Mouse (Mus musculus) adrenal gland (tissue): Measurements from ENCODE around the gene Hlx.

Experiments used
- intact Hi-C: fragments of 180-260 bp; cut with DNase I; formaldehyde crosslinking; loops from one replicate; pipeline ENCODE4 v1.15.1; 2025

Hlx gene

DNA sequence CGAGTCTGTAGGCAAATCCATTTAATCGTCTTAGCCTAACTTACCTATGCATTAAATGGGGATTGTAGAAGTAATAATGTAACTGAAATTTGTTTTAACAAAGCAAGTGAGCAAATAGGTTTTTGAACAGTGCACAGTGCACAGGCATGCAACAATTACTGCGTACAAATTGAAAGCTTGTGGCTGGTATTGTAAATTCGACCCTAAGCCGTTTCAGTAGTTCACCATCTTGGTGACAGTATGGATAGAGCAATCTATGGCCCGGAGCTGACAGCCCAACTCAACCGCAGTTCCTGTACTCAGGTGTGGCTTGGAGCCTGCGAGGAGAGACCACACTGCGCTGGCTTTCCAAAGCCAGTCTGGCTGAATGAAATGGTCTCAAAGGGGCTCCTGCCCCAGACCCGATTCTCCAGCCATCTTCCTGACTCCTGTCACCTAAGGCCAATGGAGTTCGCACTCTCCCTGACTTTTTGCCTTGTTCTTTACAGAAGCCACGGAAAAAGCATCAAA, 14.7 kb downstream of the Hlx start:
- intact Hi-C loops = no loop called here

DNA sequence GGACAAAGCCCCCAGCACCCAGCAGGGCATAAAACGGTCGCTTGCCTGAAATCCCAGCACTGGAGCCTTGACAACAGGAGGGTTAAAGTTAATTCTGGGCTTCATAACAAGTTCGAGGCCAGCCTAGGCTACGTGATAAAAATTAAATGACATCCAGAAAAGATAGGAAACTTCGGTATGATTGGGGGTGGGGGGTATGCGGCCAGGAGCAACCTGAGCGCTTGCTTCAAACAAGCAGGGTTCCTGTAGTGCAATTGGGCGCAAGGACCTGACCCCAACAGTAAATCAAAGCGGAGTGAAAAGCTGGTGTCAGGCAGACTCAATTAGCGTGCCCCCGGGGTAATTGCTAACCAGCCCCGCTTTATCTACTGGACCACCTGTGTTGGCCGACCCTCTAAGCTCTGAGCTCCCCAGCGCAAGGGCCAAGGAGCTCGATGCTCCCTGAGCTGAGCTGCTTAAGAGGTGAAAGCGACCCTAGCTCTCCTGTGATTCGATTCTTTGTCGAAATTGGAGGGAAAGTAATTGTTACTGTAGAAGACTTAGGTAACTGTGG, 15.3 kb downstream of the Hlx start:
- intact Hi-C loops = no loop called here

DNA sequence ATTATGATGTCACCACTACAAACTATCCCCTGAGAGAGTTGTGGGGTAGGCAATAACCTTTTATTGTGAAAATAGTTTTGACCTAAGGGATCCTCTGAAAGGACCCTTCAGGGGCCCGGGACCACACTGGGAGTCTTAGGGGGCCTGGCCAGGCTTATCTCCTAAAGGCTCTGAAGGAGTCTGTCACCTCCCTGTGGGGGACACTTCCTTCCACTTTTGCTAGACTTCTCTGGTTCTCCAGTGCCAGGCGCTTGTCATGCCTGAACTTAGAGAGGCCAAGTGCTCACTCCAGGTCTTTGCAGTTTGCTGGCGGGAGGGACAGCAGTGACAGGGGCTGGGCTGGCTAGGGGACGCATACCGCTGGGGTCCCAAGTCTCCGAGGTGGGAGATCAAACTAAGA, 16.3 kb downstream of the Hlx start:
- intact Hi-C loops = no loop called here

DNA sequence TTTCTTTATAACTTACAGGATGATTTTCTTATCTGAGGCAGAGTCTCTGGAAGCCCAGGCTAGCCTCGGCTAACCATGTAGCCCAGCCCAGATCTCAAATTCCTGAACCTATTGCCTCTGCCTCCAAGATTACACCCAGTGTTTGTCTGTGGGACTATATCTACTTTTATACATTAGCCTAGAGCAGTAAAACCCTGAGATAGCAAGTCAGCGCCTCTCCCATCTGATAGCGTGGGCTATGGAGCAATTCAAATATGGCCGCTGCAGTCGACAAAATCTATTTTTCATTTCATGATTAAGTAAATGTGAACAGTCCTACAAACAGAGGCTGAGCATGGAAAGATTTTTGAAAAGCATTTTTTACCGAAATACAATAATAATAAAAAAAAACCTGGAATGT, 16.7 kb downstream of the Hlx start:
- intact Hi-C loops = no loop called here

DNA sequence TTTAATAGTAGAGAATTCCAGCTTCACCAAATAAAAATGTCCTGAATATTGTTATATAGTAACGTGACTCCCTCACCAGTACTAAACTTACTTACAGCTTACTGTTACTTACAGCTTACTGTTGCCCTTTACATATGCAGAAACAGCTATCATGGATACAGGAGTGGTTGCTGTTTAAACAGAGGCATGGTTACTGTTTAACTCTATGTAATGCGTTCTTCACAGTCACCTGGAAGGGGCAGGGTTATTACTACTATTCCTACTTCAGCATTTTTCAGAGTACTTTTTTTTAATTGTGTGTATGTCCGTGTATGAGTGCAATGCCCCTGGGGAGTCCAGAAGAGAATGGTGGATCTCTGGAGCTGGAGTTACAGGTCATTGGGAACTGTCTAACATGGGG, 17.9 kb downstream of the Hlx start:
- intact Hi-C loops = no loop called here

DNA sequence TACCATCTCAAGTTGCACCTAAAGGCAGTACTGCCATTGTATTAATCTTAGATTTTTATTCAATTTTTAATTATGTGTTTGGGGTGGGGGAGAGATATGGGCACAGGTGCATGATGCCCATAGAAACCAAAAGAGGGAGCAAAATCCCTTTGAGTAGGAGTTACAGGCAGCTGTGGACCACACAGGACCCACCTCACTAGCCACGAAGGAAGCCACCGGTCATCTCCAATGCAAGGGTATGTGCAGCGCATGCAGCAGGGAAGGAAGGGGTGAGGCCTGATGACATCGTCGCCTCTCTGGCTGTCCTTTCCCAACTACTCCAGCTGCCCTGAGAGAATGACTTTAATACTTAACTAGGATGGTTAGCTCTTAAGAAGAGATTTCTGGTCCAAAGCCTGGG, 18.7 kb downstream of the Hlx start:
- intact Hi-C loops = no loop called here

DNA sequence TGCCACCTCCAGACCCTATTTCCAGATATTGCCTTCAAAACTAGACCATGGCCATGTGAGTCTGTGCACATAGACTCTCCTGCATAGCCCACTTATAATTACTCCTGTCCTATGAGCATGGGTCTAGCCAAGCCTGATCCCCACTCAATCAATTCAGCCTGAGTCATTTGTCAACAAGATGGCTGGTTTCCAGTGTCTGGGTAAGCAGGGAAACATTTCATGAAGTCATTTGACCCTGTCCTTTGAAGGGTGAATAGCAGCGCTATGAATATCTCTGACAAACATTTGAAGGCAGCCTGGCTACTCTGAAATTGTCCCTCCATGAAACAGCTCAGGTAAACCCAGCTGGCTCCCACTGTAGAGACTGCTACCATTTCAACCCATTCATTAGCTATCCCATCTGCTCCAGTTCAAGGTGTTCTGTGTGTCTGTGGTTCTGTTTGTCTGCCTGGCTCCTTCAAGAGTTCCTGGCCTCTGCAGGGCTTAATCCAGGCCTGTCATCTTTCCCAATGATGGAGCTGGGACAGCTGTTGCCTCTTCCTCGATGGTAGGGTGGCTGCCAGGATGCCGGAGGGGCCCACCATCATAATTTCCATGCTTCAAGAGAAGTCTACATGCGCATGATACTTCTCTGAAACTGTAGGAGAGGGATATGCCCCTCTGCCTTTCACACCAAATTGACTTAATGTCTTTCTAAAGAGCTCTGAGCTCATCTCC, 24.7 kb downstream of the Hlx start:
- intact Hi-C loops = no loop called here

DNA sequence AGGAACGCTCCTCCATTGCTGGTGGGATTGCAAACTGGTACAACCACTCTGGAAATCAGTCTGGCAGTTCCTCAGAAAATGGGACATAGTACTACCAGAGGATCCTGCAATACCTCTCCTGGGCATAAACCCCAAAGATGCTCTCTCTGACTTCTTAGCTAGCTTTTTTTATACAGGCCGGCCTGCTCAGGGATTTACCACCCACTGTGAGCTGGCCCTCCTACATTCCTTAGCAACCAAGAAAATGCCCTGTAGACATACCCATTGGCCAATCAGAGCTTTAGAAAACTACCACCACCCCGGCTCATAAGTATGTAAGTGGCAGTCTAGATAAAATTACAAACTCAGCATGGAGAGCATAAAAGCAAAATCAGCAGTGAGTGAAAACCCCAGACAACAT, 27.5 kb downstream of the Hlx start:
- intact Hi-C loops = no loop called here

DNA sequence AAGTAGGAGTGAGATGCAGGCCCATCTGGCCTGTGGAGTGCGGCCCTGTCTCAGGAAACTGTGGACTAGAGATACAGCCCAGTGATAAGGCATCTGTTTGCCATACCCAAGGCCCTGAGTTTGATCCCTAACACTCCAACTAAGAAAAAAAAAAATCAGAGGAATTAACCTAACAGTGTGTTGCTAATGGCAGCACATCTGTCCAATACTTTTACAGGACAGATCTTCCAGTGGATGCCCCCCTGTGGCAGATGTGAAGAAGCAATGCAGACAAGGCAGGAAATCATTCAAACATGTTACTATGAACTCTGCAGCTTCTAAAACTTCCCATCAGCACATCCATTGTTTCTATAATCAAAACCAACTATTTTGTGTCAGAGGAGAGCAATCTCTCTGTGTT, 33.1 kb downstream of the Hlx start:
- intact Hi-C loops = no loop called here

DNA sequence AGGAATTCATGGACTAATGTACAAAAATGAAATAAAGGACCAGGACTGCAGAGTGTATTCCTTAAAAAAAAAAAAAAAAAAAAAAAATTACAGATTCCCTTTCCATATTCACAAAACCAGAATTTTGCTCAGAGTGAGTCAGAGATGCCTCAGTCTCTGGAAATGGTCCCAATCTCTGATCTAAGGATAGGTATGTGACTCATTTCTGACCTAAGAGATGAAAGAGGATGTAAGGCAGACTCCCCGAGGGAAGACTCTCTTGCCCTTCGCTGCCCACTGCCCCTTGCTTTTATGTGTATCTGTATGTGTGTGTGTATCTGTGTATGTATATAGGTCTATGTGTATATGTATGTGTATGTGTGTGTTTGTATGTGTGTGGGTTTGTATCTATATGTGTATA, 37.0 kb downstream of the Hlx start:
- intact Hi-C loops = no loop called here

DNA sequence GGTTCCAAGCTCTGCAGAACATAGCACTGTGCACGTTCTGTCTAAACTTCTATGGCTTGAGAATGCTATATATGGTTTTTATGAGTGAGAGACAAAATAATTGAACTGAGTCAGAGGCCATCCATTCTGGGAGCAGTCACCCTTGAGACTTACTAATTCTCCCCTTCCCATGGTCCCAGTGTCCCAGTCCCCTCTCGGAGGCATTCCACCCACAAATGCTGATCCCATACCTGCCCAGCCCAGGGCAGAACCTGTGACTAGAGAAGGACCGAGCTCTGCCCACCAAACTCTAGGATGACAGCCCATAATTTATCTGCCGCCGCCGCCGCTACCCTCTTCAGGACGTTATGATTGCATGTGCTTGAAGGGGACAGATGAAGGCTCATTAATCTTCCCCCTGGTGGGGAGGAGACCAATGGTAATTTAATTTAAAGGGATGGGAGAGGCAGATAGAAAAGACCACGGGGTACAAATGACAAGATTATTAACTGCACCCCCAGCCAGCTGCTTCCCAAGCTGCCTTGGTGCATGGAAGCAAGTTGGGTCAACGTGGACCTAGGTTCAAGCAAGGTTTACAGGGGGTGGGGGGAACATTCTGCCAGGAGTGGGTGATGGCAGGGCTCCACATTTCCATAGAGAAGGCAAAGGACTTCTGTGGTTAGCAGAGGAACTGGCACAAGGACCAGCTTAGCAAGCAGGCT, 40.1 kb downstream of the Hlx start:
- intact Hi-C loops = no loop called here

DNA sequence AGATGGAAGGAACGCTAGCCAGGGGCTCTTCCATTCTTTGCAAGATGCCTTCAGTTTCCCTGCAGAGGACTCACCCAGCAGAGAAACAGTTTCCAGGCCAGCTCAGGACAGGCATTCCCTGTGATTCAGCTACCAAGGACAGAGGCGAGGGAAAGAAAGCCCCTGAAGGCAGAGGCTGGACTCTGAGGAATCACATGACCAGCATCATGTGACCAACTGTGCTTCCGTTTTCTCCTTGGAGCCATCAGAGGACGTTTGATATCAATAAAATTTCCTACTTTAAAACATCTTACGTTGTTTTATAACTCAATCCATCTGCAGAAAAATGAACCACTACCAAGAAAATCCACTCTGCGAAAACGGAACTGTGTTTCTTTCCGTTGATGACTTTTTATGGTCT, 41.2 kb downstream of the Hlx start:
- intact Hi-C loops = no loop called here

DNA sequence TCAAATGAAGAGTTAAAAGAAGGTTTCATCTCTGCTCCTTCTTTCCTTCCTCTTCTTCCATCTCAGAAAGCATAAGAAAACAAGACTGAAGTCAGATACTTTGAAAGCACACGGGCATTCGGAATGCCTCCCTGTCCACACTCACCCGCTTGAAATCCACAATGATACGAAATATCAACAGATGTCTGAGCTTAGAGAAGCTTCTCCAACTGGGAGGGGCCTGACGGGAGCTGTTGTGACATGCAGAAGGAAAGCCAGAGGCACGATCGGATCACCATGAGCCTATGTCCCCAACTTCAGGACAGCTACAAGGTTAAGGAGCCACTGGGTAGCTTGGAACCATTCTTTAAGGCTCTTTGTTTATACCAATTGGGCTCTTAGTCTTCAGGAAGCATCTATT, 44.4 kb downstream of the Hlx start:
- intact Hi-C loops = no loop called here

DNA sequence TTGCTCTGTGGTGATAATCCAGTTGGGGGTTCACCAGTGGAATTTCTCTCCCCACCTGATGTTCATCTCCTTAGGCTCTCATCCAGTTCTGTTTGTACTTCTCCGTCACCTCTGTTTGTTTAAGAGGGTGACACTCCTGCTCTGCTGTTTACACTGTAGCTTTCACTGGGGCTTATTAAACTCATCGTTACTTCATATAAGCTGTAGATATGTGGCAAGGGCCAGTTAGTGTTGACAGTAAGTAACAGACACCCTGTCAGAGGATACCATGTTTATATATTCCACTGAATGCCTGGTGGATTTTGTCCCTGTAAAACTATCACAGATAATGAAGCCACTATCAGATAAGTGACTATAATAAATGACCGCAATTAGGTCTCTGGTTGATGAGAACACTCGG, 44.9 kb downstream of the Hlx start:
- intact Hi-C loops = no loop called here

DNA sequence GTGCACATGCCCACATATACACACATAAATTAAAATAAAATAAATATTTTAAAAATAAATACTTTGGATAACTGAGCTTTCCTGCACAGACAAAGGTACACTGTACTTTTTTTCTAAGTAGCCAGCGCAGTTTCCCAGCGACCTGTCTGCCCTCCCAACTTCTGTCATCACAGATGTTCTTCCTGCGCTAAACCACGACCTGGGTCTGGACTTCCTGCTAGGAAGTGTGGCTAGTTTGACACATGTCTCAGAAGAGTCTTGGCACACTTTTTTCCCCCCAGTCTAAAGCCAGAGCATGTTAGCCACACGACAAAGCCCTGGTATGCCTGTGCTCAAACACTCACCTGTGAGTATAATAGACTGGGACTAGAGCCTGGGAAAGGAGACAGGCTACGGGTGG, 48.9 kb downstream of the Hlx start:
- intact Hi-C loops = no loop called here

DNA sequence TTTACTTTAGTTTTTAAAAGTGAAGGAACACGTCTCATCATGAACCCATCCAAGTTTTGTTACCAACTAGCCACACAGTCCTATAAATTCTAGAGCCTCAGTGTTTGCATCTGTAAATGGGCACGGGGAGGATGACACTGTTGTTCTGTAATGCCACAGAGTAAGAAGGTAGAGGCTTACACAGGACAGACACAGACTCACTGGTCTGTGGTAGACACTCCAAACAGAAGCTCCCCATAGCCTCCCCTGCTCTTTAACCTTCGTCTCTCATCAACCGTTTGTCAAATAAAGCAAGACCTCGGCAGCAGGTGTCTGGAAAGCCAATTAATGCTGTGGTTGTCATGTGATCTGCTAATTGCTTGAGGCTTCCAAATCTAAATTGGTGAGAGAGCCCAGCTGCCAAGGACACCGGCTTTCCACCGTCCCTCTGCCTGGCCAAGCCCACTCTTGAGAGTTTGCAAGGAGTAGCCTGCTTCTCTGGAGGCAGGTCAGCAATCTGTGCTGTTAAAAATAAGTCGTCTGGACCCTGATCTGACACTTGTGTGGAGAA, 52.9 kb downstream of the Hlx start:
- intact Hi-C loops = no loop called here

DNA sequence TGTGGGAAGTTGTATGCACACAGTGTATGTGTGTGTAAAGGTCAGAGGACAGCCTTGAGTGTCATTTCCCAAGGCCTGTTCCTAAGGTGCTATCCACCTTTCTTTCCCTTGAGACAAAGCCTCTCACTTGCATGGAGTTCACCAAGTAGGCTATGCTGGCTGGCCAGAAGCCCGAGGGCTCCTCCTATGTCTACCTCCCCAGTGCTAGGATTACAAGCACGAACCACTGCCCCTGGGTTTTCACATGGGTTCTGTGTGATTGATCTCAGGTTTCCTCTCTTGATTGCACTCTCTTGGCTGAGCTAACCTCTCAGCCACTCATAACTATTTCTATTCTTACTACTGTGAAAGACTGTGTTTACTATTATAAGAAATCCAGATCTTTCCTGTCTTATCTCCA, 54.8 kb downstream of the Hlx start:
- intact Hi-C loops = no loop called here
